Mouse (Mus musculus) gastrocnemius, postnatal 4 days (tissue): ENCODE measurements around the gene Olfr1137. TPM values are rescaled to one million over a fixed set of nuclear protein-coding genes. Genes with fewer than 3 reads are reported as not detected.

Experiments
- DNase-seq, 2 experiments: peaks; one replicate each; pipeline ENCODE4 v3.0.0; 2021 to 2022; ENCODE audit warnings: low spot score in 2 of 2, mixed read lengths in 2 of 2
- long read RNA-seq, 2 experiments: library from polyadenylated mRNA; stranded (forward); transcript quantifications; one replicate each; pipeline ENCODE4 v2.0.0; 2021
- total RNA-seq, 2 experiments: library from RNA; stranded (reverse); gene quantifications; 2 replicates each; pipeline ENCODE4 v1.2.3; 2021

Olfr1137 gene
- not detected for total RNA-seq
- long read RNA-seq, experiment 1 = 0 reads
- long read RNA-seq, experiment 2 = 0 reads

DNA sequence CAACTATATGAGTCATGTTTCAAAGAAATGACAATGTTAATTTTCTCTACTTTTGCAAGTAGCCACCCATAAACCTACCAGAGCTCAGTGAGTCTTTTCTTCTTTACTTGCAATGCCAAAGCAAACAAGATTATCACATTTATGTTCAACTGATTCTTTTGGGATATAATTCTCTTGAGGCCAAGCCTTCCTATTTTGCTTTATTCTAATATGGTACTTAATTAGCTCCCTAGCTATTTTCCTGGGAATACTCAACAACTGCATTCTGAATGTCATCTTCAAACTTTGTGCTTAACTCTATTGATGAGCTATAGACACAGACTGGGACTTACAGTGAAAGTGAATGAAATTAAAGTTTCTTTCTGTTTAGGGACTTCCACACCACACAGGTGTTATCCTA lies at the start of gene Olfr1137:
Gene Olfr1137, minus strand, starts transcription at position 101 of the 400 bp plus-strand sequence.
- no peak for DNase-seq

DNA sequence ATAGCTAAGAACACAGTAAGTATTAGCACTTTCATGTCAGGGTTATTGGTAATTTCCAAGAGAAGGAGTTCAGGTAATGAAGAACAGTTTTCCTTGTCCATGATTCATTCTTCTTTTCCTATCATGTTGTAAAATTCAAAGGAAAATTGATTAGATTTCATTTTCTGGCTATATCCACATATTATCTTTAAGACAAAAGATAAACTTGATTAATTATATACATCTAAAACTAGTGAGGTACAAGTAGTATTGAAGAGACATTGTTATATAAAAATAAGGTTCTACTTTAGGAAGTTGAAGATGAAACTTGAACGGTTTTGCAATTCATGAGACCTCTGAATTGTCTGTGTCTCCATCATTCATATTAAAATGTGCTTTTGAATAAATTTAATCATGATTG lies 40.9 kb upstream of the Olfr1137 start, which contains the start of gene Olfr1141:
Gene Olfr1141, minus strand, starts transcription at position 101 of the 400 bp plus-strand sequence.
- no peak for DNase-seq

DNA sequence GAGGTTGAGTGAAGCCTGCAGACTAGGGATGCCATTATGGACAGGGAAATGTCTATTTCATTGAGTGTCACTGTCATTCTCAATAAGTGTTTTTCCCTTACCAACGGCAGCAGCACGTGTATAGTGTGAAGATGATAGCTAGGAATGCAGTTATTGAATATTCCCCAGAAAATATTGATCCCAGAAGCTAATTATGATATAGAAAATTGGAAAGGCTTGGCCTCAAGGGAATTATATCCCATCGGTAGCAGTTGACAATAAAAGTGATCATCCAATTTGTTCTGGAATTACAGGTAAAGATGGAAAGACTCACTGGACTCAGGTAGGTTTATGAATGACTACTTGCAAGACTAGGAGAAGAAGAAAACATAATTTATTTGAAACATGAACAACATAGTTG lies 30.5 kb upstream of the Olfr1137 start, which contains the start of gene Olfr1140:
Gene Olfr1140, plus strand, starts transcription at position 301 of the 400 bp plus-strand sequence.
- no peak for DNase-seq

DNA sequence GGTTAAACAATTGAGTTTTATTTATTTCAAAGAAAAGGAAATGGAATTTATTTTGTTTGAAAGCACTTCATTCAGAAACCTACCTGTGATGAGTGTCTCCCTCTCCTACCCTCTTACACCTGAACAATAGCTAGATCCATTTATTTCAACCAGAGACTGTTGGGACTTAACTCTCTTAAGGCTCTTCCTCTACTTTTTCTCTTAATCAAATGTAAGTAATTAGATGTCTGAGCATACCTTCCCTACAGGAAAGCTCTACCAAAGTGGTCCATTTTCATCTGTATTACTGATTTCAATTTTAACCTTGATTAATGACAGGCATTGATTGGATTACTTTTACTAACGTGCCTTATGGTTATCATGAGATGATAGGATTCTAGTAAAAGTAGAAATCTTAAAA lies 26.9 kb upstream of the Olfr1137 start, which contains the start of gene Olfr1138:
Gene Olfr1138, minus strand, starts transcription at position 101 of the 400 bp plus-strand sequence.
- DNase-seq = no peak

DNA sequence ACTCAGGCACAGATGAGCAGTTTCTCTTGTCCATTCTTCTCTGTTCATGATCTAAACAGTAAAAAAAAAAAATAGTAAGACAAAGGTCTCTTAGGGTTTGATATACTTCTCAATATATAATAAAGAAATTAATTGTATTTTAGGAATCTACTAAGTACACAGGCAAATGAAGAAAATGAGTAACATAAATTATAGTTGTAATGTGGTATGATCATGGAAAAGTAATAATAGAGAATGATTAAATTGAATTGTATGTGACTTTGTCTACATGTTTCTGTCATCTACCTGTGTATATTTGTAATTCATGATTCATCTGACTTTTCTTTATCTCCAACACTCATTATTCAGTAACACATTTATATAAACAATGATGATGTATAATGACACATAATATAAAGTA lies 19.1 kb downstream of the Olfr1137 start, which contains the start of gene Olfr1136:
Gene Olfr1136, minus strand, starts transcription at position 101 of the 400 bp plus-strand sequence.
- DNase-seq = no peak

DNA sequence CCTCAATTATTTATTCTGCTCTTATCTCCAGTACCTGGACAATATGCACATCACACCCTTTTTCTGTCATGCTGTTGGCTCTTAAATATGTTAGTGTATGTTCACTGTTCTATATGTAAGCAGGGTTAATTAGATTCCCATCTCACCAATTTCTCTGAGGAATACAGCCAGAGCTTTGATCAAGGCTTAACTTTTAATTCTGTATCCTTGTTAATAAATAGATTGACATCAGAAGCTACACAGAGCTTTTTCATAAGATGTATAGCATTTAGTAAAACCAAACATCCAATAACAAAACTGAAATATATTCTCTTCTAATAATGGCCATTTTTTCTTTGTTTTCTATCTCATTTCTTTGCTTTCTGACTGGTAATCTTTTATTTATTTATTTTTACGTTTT lies 39.4 kb downstream of the Olfr1137 start, which contains the start of gene Olfr1135:
Gene Olfr1135, minus strand, starts transcription at position 101 of the 400 bp plus-strand sequence.
- DNase-seq = no peak

Other genes with a start within 250 kb of the Olfr1137 start
- gene Pramel7, start 216.1 kb downstream of the Olfr1137 start, total RNA-seq = not detected
- gene Pramel6, start 206.6 kb downstream of the Olfr1137 start, total RNA-seq = not detected
- not detected for gene Olfr153, start 181.4 kb downstream of the Olfr1137 start, total RNA-seq
- gene Olfr1128, start 167.6 kb downstream of the Olfr1137 start, total RNA-seq = not detected
- gene Olfr1129, start 139.3 kb downstream of the Olfr1137 start, total RNA-seq = not detected
- not detected for gene Olfr1130, start 107.0 kb downstream of the Olfr1137 start, total RNA-seq
- gene Olfr1131, start 86.1 kb downstream of the Olfr1137 start, total RNA-seq = not detected
- gene Olfr1132, start 75.6 kb downstream of the Olfr1137 start, total RNA-seq = not detected
- not detected for gene Olfr1133, start 65.8 kb downstream of the Olfr1137 start, total RNA-seq
- gene Olfr1134, start 54.7 kb downstream of the Olfr1137 start, total RNA-seq = not detected
- not detected for gene Olfr1135, start 39.5 kb downstream of the Olfr1137 start, total RNA-seq
- not detected for gene Olfr1136, start 19.2 kb downstream of the Olfr1137 start, total RNA-seq
- not detected for gene Olfr1138, start 26.8 kb upstream of the Olfr1137 start, total RNA-seq
- not detected for gene Olfr1140, start 30.6 kb upstream of the Olfr1137 start, total RNA-seq
- gene Olfr1141, start 40.8 kb upstream of the Olfr1137 start, total RNA-seq = not detected
- not detected for gene Olfr152, start 66.3 kb upstream of the Olfr1137 start, total RNA-seq
- gene Olfr1143, start 87.4 kb upstream of the Olfr1137 start, total RNA-seq = not detected
- gene Olfr1145, start 96.6 kb upstream of the Olfr1137 start, total RNA-seq = not detected
- not detected for gene Olfr1148, start 117.4 kb upstream of the Olfr1137 start, total RNA-seq
- not detected for gene Olfr1150-ps1, start 130.8 kb upstream of the Olfr1137 start, total RNA-seq
- not detected for gene Olfr1151, start 142.7 kb upstream of the Olfr1137 start, total RNA-seq
- not detected for gene Olfr1152, start 153.3 kb upstream of the Olfr1137 start, total RNA-seq
- gene Olfr1153, start 181.8 kb upstream of the Olfr1137 start, total RNA-seq = not detected
- not detected for gene Olfr1154, start 192.0 kb upstream of the Olfr1137 start, total RNA-seq
- gene Olfr1155, start 232.0 kb upstream of the Olfr1137 start, total RNA-seq = not detected
- gene Olfr1156, start 239.9 kb upstream of the Olfr1137 start, total RNA-seq = not detected